Mouse (Mus musculus): ENCODE measurements around the gene Klhdc8a. TPM values are rescaled to one million over a fixed set of nuclear protein-coding genes. Genes with fewer than 3 reads are reported as not detected.

Gene Klhdc8a
- polyA plus RNA-seq (2012; rRNA removed) = 7.9 and 8.0 TPM in 2 replicates

DNA sequence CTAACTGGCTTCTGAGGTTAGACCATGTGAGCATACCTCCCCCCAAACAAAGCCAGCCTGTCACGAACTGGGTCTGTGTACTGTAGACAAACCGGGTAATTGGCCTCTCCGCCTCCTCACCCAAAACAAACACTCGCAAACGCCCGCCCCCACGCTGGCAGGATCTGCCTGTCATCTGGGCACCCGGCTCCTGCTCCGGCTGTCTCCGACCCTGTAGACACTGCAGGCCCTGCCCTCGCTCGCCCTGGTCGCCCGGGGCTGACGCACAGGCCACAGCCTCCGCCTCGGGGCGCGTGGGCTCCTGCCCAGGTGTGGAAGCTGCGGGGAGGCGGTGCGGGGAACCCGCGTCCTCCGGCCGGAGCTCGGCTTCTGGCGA is at the start of gene Klhdc8a:
Klhdc8a (plus strand) TSS at position 202 of the 376 bp plus-strand sequence.

DNA sequence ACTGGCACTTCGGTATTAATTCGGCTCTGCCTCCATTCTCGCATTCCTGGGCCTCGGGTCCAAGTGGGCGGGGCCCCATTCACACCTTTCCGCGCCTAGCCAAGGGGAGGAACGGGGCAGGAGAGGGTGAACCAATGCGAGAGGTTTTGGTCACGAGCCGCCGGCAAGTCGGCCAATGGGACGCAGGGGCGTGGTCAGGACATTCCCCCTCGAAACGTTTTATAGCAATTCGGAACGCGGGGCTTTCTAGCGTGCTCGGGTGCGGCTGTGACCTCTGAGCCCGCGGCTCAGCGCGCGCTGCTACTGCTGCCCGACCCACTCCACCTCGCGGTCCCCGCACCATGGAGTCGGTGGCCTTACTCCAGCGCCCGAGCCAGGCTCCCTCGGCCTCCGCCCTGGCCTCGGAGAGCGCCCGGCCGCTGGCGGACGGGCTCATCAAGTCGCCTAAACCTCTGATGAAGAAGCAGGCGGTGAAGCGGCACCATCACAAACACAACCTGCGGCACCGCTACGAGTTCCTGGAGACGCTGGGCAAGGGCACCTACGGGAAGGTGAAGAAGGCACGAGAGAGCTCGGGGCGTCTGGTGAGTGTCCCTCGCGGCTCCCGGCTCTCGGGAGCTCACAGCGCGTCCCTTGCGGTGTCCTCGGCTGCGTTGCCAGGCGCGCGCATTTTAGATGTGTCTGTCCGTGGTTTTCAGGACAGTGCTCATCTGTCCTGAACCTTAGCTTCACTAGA is 17.6 kb downstream of the Klhdc8a start, which contains the start of gene Nuak2:
Nuak2 (plus strand) TSS at position 238 of the 736 bp plus-strand sequence.

Other genes with a start within 250 kb of the Klhdc8a start
- gene Mfsd4a, start 230.6 kb upstream of the Klhdc8a start, polyA plus RNA-seq (2012; rRNA removed) = 4.3 and 5.2 TPM in 2 replicates
- gene Cdk18, start 158.9 kb upstream of the Klhdc8a start, polyA plus RNA-seq (2012; rRNA removed) = 4.3 and 4.9 TPM in 2 replicates
- 12.7 and 14.0 TPM in 2 replicates for gene Lemd1, start 107.2 kb upstream of the Klhdc8a start, polyA plus RNA-seq (2012; rRNA removed)
- 10.7 and 11.1 TPM in 2 replicates for gene AC124108.1, start 107.2 kb upstream of the Klhdc8a start, polyA plus RNA-seq (2012; rRNA removed)
- not detected in 2 replicates for gene Gm10188, start 68.9 kb upstream of the Klhdc8a start, polyA plus RNA-seq (2012; rRNA removed)
- 10.4 TPM in 2 replicates for gene Nuak2, start 17.5 kb downstream of the Klhdc8a start, polyA plus RNA-seq (2012; rRNA removed)
- 60.6 and 68.2 TPM in 2 replicates for gene Tmcc2, start 92.7 kb downstream of the Klhdc8a start, polyA plus RNA-seq (2012; rRNA removed)
- gene Dstyk, start 118.9 kb downstream of the Klhdc8a start, polyA plus RNA-seq (2012; rRNA removed) = 14.4 and 15.3 TPM in 2 replicates
- gene Rbbp5, start 178.7 kb downstream of the Klhdc8a start, polyA plus RNA-seq (2012; rRNA removed) = 46.0 and 47.6 TPM in 2 replicates
- 2.3 and 2.5 TPM in 2 replicates for gene Tmem81, start 207.6 kb downstream of the Klhdc8a start, polyA plus RNA-seq (2012; rRNA removed)
- 80.7 and 90.8 TPM in 2 replicates for gene Cntn2, start 244.6 kb downstream of the Klhdc8a start, polyA plus RNA-seq (2012; rRNA removed)